Mouse (Mus musculus): Measurements from ENCODE around the gene Fuk. TPM values are rescaled to one million over a fixed set of nuclear protein-coding genes. Genes with fewer than 3 reads are reported as not detected.

Fuk gene
- polyA plus RNA-seq, 1 experiment from 2014 or later = 4.5 TPM

DNA sequence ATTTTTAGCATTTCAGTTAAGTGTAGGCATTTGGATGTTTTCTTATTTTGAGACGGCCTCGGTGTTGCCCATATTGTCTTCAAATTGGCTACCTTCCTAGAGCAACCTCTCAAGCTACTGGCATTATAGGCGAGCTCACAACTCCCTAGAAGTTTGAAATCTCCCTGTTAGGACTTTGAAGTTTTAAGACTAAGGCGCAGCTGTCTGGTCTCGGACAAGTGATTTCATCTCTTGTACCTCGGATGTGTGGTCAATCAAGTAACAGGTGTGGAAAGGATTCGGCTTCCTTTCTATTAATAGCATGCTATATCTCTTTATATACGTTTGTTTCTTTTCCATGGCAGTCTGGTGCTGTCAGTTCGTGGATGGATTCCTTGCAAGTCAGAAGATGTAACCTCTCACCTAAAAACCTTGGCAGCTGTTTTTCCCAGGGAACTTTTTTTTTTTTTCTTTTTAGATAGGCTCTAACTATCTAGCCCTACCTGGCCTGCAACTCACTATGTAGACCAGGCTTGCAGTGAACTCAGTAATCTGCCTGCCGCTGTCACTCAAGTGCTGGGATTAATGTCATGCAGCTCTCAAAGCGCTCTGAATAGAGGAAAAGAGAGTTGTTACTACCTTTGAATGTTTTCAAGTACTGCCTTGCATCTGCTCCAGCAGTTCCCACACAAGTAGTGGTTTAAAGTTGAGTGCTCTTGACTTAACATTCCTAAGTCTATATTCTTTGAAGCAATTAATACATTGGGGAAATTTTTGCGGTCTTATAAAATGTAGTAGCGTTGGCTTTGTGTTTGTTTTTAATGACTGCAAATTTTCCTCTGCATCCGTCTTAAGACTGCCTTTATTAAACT lies 54.4 kb downstream of the Fuk start:
- ATAC-seq (ENCODE audit: low FRiP score) (no peak), DNase-seq (ENCODE audit: low spot score) (no peak)
- H3K27me3 ChIP-seq (ENCODE audit: control insufficient read depth, insufficient read depth, low read length) = no peaks in the 10 kb centered on the region
- 66% methylated on average over 14 of the region's 14 CpGs for WGBS
- H3K9ac ChIP-seq (ENCODE audit: low read depth, low read length) = peak overlapping the region; percentile 75; the same call in 1 of the 2 replicates
- H3K4me3 ChIP-seq (ENCODE audit: low read depth, low read length) = peak overlapping the region; percentile 88
- peak overlapping the region; percentile 61 for H3K4me2 ChIP-seq (replicated peaks; ENCODE audit: low read depth, low read length)
- H3K4me1 ChIP-seq (replicated peaks; ENCODE audit: control insufficient read depth, insufficient read depth, low read length) = no peaks in the 10 kb centered on the region; the same call in 1 of the 2 replicates
- H3K27ac ChIP-seq (ENCODE audit: low read depth, low read length) = no peak overlapping the region
- no peaks in the 10 kb centered on the region for H3K9me3 ChIP-seq (ENCODE audit: control insufficient read depth, low read length)
- H3K36me3 ChIP-seq (ENCODE audit: control insufficient read depth, insufficient read depth, low read length) = peaks cover 10% of the 10 kb centered on the region

DNA sequence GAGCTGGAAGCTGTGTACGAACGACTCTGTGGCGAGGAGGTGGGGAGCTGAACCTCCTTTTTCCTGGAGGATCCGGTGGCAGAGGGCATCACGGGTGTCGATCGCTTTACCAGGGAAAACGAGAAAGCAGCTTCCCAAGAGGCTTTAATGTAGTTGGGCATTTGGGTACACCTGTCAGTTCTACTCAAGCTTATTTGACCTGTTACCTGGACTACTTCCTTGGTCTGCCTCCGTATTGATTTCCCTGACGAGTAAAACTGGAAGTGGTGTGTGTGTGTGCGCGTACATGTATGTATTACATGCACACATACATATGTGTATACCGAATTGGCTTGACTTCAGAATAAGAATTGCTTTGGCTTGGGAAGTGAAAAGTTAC lies 55.1 kb downstream of the Fuk start:
- peak; percentile 17; the same call in 1 of the 2 replicates for ATAC-seq (ENCODE audit: low FRiP score)
- Histone ChIP-seq H3K4me3 (ENCODE audit: low read depth, low read length) (peak overlapping the region; percentile 88), H3K36me3 (ENCODE audit: control insufficient read depth, insufficient read depth, low read length) (peaks cover 9% of the 10 kb centered on the region), H3K4me1 (replicated peaks; ENCODE audit: control insufficient read depth, insufficient read depth, low read length) (no peaks in the 10 kb centered on the region; the same call in 1 of the 2 replicates), H3K27ac (ENCODE audit: low read depth, low read length) (no peak overlapping the region), H3K27me3 (ENCODE audit: control insufficient read depth, insufficient read depth, low read length) (no peaks in the 10 kb centered on the region), H3K9ac (ENCODE audit: low read depth, low read length) (peak overlapping the region; percentile 75), H3K9me3 (ENCODE audit: control insufficient read depth, low read length) (no peaks in the 10 kb centered on the region), H3K4me2 (replicated peaks; ENCODE audit: low read depth, low read length) (peak overlapping the region; percentile 61)
- no peak for DNase-seq (ENCODE audit: low spot score)
- WGBS = under 1% methylated on average over 13 of the region's 13 CpGs

DNA sequence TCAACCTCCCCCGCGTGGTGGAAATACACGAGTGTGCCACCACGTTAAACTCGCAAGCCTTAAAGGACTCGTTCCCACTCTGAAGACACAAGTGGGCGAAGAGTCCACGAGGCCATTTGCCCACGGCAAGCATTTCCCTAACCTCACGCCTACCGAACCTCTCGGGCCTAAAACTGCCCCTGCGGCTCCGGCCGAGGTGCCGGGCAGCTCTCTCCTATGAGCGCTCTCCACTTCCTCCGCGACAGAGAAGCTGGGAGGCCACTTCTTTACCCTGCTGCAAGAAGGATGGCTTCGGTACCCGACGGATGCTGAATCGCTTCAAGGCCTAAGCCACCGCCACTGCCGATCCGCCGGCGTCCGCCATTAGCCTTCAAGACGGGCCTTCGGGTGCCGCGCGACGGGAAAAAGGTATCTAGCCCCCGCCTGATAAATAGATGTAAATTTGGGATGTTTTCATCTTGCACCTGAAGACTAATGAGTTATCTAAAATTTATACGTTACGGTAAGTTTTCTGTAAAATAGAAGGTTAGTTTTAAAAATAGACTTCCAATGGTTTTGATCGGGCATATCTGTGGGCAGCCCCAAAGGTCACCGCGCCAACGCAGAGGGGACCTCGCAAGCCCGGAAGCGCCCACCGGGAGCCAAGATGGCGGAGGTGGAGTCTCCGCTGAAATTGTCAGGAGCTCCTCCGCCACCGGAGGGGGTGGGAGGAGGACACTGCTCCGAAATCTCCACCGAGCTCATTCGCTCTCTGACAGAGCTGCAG lies 55.7 kb downstream of the Fuk start, which contains the start of the genes Cog4 and Sf3b3:
Gene Cog4, plus strand, starts transcription at position 196 of the 766 bp plus-strand sequence.
Gene Sf3b3, minus strand, starts transcription at position 383 of the 766 bp plus-strand sequence.
- under 1% methylated on average over 53 of the region's 53 CpGs for WGBS
- Histone ChIP-seq H3K9me3 (ENCODE audit: control insufficient read depth, low read length) (no peaks in the 10 kb centered on the region), H3K36me3 (ENCODE audit: control insufficient read depth, insufficient read depth, low read length) (peaks cover 9% of the 10 kb centered on the region), H3K4me2 (replicated peaks; ENCODE audit: low read depth, low read length) (peak within 1 kb of the TSS; percentile 61), H3K27me3 (ENCODE audit: control insufficient read depth, insufficient read depth, low read length) (no peaks in the 10 kb centered on the region), H3K27ac (ENCODE audit: low read depth, low read length) (peak within 1 kb of the TSS; percentile 83), H3K4me1 (replicated peaks; ENCODE audit: control insufficient read depth, insufficient read depth, low read length) (no peaks in the 10 kb centered on the region; the same call in 1 of the 2 replicates), H3K9ac (ENCODE audit: low read depth, low read length) (peak within 1 kb of the TSS; percentile 90), H3K4me3 (ENCODE audit: low read depth, low read length) (peak within 1 kb of the TSS; percentile 88)
- DNase-seq (ENCODE audit: low spot score) (peak; percentile 89), ATAC-seq (ENCODE audit: low FRiP score) (peak; percentile 90)

DNA sequence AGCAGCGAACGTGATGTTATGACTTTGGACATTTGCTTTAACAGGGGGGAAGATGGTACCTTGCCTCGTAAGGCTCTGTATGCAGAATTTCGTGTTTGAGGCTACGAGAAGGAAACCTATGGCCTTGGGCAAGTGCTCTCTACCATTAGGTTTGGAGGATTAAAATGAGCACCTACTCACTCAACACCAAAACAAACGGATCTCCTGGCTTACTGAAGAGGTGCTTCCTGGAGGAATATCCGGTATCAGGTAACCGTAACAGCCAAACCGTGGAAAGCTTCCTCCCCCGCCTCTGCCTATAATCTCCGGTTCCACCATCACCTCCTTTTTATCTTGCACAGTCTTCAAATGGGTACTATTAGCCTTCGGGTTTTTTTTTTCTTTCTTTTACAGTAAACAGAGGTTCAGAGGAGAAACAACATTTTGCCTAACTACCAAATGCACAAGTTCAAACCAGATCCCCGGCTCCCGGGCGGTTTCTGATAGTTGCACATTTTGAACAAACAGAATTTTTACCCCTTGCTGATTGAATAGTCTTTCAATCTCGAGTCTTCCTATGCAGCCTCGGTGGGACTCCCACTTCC lies 56.4 kb downstream of the Fuk start:
- WGBS = 13% methylated on average over 17 of the region's 17 CpGs
- H3K4me1 ChIP-seq (replicated peaks; ENCODE audit: control insufficient read depth, insufficient read depth, low read length) = no peaks in the 10 kb centered on the region; the same call in 1 of the 2 replicates
- H3K9me3 ChIP-seq (ENCODE audit: control insufficient read depth, low read length) = no peaks in the 10 kb centered on the region
- peak overlapping the region; percentile 88 for H3K4me3 ChIP-seq (ENCODE audit: low read depth, low read length)
- H3K4me2 ChIP-seq (replicated peaks; ENCODE audit: low read depth, low read length) = peak overlapping the region; percentile 61
- H3K36me3 ChIP-seq (ENCODE audit: control insufficient read depth, insufficient read depth, low read length) = peaks cover 12% of the 10 kb centered on the region
- ATAC-seq (ENCODE audit: low FRiP score) = no peak
- peak overlapping the region; percentile 90 for H3K9ac ChIP-seq (ENCODE audit: low read depth, low read length)
- DNase-seq (ENCODE audit: low spot score) = peak; percentile 34
- H3K27me3 ChIP-seq (ENCODE audit: control insufficient read depth, insufficient read depth, low read length) = no peaks in the 10 kb centered on the region
- H3K27ac ChIP-seq (ENCODE audit: low read depth, low read length) = peak overlapping the region; percentile 83

DNA sequence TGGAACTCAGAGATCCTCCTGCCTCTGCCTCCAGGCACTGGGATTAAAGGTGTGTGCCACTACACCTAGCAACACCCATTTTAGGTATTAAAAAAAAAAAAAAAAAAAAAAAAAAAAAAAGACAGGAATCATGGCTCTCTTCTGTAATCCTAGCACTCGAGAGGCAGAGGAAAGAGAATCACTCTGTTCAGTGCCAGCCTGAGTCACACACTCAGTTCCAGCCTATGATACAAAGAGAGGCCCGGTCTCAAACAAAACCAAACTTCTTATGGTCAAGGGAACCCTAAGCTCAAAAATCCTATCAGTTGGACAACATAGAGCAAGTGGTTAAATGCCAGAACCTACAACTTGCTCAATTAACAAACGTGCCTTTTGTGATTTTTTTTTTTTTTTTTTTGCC lies 57.3 kb downstream of the Fuk start:
- H3K36me3 ChIP-seq (ENCODE audit: control insufficient read depth, insufficient read depth, low read length) = peaks cover 17% of the 10 kb centered on the region
- no peak for ATAC-seq (ENCODE audit: low FRiP score)

DNA sequence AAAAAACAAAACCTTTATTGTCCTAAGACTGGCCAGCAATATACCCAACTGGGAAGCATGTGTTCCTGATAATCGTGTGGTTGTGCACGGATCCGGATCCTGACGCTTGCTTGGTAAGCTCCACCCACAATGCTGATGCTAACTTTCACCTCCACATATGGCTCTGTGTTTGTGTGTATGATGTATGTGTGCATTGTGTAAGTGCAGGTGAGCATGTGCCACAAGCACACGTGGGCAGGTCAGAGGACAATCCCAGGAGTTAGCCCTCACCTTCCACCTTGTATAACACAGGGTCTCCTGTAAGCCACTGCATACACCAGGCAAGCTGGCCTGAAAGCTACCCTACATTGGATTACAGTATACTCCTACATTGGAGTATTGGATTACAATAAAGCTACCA lies 59.1 kb downstream of the Fuk start:
- peaks cover 20% of the 10 kb centered on the region for H3K36me3 ChIP-seq (ENCODE audit: control insufficient read depth, insufficient read depth, low read length)
- H3K4me3 ChIP-seq (ENCODE audit: low read depth, low read length) = no peak overlapping the region
- DNase-seq (ENCODE audit: low spot score) (no peak), ATAC-seq (ENCODE audit: low FRiP score) (no peak)
- no peak overlapping the region for H3K27ac ChIP-seq (ENCODE audit: low read depth, low read length)
- 84% methylated on average over 5 of the region's 5 CpGs for WGBS
- H3K4me2 ChIP-seq (replicated peaks; ENCODE audit: low read depth, low read length) = no peak overlapping the region
- H3K4me1 ChIP-seq (replicated peaks; ENCODE audit: control insufficient read depth, insufficient read depth, low read length) = no peaks in the 10 kb centered on the region; the same call in 1 of the 2 replicates
- H3K9ac ChIP-seq (ENCODE audit: low read depth, low read length) = no peak overlapping the region
- H3K27me3 ChIP-seq (ENCODE audit: control insufficient read depth, insufficient read depth, low read length) = no peaks in the 10 kb centered on the region
- no peaks in the 10 kb centered on the region for H3K9me3 ChIP-seq (ENCODE audit: control insufficient read depth, low read length)

More for the DNA sequence above, 57.3 kb downstream of the Fuk start:
- Histone ChIP-seq H3K9ac (ENCODE audit: low read depth, low read length) (no peak overlapping the region), H3K4me2 (replicated peaks; ENCODE audit: low read depth, low read length) (0 out of 2 replicates have a peak overlapping the region, but pooled peaks have one; percentile 61), H3K27ac (ENCODE audit: low read depth, low read length) (no peak overlapping the region), H3K4me1 (replicated peaks; ENCODE audit: control insufficient read depth, insufficient read depth, low read length) (no peaks in the 10 kb centered on the region; the same call in 1 of the 2 replicates), H3K9me3 (ENCODE audit: control insufficient read depth, low read length) (no peaks in the 10 kb centered on the region), H3K27me3 (ENCODE audit: control insufficient read depth, insufficient read depth, low read length) (no peaks in the 10 kb centered on the region), H3K4me3 (ENCODE audit: low read depth, low read length) (no peak overlapping the region; the same call in 1 of the 2 replicates)
- 87% methylated on average over 3 of the region's 3 CpGs for WGBS
- no peak for DNase-seq (ENCODE audit: low spot score)

DNA sequence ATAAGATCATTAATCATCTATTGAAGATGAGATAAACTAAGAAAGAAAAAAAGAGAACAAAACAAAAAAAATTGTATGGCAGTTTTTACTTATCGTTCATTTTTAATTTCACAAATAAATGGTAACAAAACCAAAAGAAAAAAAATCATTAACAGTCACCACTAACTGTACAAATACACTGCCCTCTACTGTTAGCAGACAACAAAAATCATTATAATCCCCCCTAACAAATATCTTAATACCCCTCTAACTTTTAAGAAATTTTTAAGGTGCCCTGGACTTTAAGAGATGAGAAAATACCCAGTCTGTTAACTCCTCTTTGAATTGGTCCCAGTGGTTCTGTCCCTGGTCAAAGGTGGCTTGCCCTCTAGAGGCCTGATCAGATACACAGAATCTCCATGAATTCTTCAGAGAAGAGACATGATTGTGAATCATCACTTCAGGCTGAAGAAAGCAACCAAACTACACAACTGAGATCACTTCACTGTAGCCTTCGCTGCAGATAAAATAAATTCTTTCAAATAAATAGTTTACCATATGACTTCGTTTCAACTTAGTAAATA lies 60.2 kb downstream of the Fuk start:
- no peaks in the 10 kb centered on the region for H3K9me3 ChIP-seq (ENCODE audit: control insufficient read depth, low read length)
- H3K27ac ChIP-seq (ENCODE audit: low read depth, low read length) = no peak overlapping the region
- DNase-seq (ENCODE audit: low spot score) (no peak), ATAC-seq (ENCODE audit: low FRiP score) (no peak)
- H3K27me3 ChIP-seq (ENCODE audit: control insufficient read depth, insufficient read depth, low read length) = no peaks in the 10 kb centered on the region
- H3K4me3 ChIP-seq (ENCODE audit: low read depth, low read length) = no peak overlapping the region
- 92% methylated on average over 3 of the region's 3 CpGs for WGBS
- H3K9ac ChIP-seq (ENCODE audit: low read depth, low read length) = no peak overlapping the region
- no peak overlapping the region for H3K4me2 ChIP-seq (replicated peaks; ENCODE audit: low read depth, low read length)
- H3K4me1 ChIP-seq (replicated peaks; ENCODE audit: control insufficient read depth, insufficient read depth, low read length) = no peaks in the 10 kb centered on the region; the same call in 1 of the 2 replicates
- H3K36me3 ChIP-seq (ENCODE audit: control insufficient read depth, insufficient read depth, low read length) = peaks cover 26% of the 10 kb centered on the region
